Mouse (Mus musculus): ENCODE measurements around the gene Sf3b4. TPM values are rescaled to one million over a fixed set of nuclear protein-coding genes. Genes with fewer than 3 reads are reported as not detected.

Gene Sf3b4
- 10 to 100 TPM; 45.5 to 47.2 TPM for total RNA-seq (2021)

DNA sequence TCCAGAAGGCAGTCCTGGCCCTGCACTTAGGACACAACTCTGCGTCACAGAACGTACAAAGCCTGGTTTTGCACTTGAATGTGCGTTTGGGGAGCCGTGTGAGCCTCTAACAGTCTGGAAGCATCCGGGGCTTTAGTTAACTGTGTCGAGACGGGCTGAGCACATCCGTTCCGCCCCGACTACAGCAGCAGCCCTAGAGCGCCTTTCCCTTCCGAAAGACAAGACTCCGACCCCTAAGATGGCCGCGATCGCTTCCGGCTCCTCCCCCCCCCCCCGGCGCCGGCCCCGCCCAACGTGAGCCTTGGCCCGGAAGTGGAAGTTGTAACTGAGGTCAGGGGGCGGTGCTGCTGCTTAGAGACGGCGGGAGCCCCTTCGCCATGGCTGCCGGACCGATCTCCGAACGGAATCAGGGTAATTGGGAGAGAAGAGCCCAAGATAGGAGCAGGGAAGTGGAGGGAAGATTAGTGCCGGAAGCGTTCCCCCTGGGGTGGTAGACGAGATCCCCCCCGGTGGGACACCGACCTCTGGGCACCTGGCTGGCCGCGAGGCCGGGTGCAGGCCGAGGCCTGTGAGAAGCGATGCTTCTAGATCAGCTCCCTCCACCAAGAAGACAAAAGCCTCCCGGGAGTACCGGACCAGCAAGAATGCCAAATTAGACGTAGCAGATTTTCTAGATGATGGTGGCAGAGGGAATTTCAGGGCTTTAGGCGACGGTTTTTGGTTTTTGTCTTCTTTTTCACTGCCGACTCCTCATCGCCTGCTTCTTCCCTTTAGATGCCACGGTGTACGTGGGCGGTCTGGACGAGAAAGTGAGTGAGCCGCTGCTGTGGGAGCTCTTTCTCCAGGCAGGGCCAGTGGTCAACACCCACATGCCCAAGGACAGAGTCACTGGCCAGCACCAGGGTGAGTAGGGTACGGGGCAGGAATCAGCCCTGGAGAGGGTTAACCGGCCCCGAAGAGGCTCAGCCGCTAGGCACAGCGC is at the start of gene Sf3b4:
Sf3b4 (plus strand) TSS at position 136 of the 982 bp plus-strand sequence.
- intact Hi-C loops (cut with DNase I) = no loop called here

DNA sequence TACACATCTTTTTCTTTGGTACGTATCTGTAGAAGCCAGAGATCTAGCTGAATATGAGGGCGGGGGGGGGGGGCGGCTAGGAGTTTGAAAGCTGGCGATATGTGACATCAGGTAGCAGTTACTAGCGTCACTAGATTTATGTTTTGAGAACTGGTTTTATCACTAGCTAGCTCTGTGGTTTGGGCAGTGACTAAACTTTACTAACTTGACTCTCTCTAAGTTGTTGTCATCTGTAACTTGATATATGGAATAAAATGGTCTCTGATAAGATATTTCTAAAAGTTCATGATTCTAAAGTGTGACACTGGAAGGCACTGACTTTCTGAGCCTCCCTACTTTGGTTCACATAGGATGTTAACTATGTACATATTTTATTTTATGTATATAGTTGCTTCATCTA is 47.9 kb upstream of the Sf3b4 start:
- intact Hi-C loops (cut with DNase I) = no loop called here
- no peak for DNase-seq (ENCODE audit: extremely low spot score in 1 of 2, low spot score in 2 of 2)

More for the DNA sequence above, at the start of gene Sf3b4:
- DNase-seq (ENCODE audit: extremely low spot score in 1 of 2, low spot score in 2 of 2) = peak; percentile 83 to 90

DNA sequence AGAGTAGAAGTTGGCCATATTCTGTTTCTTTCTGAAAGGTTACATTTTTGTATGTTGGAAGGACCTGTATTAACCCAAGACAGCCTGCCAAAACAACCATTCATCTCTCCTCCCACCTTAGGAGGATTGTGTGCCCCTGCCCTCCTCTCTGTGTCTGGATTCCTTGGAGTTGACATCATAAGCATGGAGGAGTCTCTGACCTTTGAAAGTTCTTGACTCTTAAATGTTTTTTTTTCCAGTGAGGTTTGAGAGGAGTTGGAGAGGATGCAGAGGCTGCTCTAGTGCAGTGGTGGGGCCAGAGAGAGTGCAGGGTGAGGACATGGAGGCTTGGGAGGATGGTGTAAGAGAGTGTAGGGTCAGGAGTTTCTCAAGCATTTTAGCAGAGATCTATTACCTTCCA is 44.0 kb upstream of the Sf3b4 start:
- intact Hi-C loops (cut with DNase I) = no loop called here
- no peak for DNase-seq (ENCODE audit: extremely low spot score in 1 of 2, low spot score in 2 of 2)

DNA sequence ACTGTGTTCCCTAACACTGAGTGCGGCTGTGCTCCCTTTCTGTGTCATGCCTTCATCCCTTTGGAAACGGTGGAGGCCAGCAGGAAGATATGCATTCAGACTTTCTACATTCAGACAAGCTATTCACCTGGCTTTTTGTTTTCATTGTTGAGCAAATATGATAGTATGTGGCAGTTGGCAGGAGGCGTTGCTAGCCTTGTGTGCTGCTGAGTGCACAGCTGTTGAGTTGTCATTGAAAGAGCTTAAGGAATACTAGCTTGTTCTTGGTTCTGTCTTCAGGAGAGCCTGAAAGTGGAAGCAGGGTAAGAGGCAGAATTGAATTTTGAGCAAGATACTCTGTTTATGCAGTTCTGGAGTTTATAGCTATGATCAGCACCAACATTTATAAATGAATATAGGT is 39.7 kb upstream of the Sf3b4 start:
- intact Hi-C loops (cut with DNase I) = no loop called here
- no peak for DNase-seq (ENCODE audit: extremely low spot score in 1 of 2, low spot score in 2 of 2)

DNA sequence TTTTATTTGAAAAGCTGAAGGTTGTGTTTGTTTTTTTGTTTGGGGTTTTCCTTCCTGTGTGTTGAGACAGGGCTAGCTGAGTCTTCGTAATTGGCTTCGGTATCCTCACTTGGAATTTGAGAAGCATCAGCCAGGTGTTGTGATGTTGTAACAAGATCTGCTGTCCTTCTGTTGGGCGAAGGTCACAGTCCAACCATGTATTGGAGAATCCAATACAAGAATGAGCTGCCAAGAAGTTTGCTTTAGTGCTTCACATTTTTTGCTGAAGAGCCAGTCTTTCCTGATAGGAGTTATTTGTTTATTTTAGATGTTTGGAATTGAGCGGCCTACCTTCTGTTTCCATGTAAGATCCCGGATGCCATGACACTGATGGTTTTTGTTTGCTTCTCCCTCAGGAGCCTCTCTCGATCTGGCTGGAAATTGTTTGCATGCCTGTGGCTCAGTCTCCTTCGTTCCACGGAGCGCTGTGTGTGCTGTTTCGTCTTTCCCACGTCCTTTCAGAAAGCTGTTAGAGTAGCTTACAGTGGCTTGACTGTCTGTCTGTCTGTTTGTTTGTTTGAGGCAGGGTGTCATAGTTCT is 38.7 kb upstream of the Sf3b4 start:
- intact Hi-C loops (cut with DNase I) = no loop called here
- DNase-seq (ENCODE audit: extremely low spot score in 1 of 2, low spot score in 2 of 2) = no peak

DNA sequence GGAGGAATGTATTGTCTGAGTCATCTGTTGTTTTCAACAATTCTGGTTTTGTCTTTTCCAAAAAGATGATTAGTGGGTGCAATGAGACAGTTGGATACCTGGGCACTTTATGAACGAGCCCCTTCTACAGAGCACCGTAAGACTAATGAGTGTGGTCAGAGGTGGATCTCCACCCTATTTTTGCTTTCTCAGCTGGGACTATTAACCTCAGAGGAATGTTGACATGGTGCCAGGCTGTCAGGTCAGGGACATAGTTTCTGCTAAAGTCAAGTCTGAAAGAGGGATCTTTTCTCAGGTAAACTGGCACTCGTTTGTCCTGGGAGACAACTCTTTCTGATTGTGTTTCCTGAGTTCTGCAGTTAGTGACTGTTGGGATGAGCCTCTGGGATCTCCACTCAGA is 37.1 kb upstream of the Sf3b4 start:
- DNase-seq (ENCODE audit: extremely low spot score in 1 of 2, low spot score in 2 of 2) = no peak
- intact Hi-C loops (cut with DNase I) = loop anchor here (5.0 kb wide), 1 partner anchor 33 kb away; the partner anchor contains the start of gene Otud7b

DNA sequence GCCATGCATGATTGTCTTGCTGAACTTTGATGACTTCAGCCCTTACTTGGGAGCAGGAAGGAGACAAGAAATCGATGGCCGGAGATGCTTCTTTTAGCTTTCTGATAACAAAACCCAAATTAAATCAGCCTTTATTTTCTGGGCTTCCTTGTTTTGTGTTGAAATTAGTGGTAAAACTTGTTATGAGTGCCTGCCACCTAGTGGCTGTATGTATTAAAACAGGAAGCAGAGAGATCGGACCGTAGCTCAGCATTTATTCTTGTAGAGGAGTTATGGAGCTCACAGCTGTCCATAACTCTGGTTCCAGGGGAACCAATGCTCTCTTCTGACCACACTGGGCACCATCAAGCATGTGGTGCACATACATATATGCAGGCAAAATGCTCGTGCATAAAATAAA is 24.2 kb upstream of the Sf3b4 start:
- peak in 1 of 2 experiments; percentile 69 for DNase-seq (ENCODE audit: extremely low spot score in 1 of 2, low spot score in 2 of 2)
- intact Hi-C loops (cut with DNase I) = loop anchor here (5.0 kb wide), 2 partner anchors 66 to 186 kb away; no protein-coding TSS in a partner anchor

DNA sequence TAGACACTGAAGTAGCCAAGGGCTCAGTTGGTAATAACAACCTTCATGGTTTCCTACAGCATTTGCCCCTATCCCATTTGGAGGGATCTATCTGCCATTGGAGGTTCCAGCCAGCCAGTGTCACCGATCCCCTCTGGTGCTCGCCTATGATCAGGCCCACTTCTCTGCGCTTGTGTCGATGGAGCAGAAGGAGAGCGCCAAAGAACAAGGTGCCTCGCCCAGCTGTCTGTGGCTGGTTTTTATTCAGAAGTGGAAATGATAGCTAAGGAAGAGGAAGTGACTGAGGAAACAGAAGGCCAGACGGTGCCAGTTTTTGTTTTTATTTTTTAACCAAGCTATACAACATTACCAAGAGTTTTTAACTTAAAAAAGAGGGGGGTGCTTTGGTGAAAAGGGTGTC is 20.3 kb upstream of the Sf3b4 start:
- intact Hi-C loops (cut with DNase I) = no loop called here
- DNase-seq (ENCODE audit: extremely low spot score in 1 of 2, low spot score in 2 of 2) = no peak

DNA sequence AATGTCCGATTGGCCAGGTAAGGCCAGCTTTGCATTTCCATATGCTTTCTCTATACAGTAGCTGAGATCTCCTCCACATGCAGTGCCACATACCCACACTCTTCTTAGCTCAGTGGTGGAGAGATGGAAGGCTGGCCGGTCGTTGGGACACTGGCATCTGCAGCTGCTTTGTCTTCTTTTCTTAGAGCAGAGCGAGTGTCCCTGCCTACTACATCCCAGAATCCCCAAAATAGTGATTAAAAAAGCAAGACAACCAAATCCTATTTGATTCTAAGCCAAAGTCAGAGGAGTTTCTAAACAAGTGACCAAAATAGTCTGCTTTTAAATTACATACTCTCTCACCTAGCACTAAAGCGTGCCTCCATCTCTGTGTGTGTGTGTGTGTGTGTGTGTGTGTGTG is 19.5 kb upstream of the Sf3b4 start:
- intact Hi-C loops (cut with DNase I) = no loop called here
- no peak for DNase-seq (ENCODE audit: extremely low spot score in 1 of 2, low spot score in 2 of 2)

DNA sequence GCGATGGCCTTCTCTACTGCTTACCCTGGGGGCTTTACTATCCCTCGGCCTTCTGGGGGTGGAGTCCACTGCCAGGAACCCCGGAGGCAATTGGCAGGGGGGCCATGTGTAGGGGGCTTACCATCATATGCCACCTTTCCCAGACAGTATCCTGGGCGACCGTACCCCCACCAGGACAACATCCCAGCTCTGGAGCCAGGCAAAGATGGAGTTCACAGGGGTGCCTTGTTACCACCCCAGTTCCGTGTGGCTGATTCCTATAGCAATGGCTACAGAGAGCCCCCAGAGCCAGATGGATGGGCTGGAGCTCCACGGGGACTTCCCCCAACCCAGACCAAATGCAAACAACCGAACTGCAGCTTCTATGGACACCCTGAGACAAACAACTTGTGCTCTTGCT is 16.6 kb upstream of the Sf3b4 start:
- intact Hi-C loops (cut with DNase I) = no loop called here
- DNase-seq (ENCODE audit: extremely low spot score in 1 of 2, low spot score in 2 of 2) = no peak

DNA sequence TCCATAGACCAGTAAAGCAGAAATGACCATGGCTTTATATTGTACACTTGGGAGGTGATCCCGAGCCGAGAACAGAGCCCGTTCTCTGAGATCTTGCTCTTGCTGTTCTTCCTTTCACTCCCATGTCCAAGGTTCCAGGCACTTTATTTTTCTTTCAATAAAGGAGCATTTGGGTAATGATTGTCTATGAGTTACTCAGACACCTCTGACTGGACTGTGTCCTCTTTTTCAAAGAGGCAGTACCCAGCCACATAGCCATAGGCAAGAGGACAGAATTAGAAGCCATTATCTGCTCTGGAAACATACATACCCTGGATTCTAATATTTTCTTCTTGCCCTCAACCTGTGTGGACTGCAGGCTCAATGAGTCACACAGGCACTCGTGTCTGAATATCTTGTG is 12.3 kb upstream of the Sf3b4 start:
- no peak for DNase-seq (ENCODE audit: extremely low spot score in 1 of 2, low spot score in 2 of 2)
- intact Hi-C loops (cut with DNase I) = no loop called here

DNA sequence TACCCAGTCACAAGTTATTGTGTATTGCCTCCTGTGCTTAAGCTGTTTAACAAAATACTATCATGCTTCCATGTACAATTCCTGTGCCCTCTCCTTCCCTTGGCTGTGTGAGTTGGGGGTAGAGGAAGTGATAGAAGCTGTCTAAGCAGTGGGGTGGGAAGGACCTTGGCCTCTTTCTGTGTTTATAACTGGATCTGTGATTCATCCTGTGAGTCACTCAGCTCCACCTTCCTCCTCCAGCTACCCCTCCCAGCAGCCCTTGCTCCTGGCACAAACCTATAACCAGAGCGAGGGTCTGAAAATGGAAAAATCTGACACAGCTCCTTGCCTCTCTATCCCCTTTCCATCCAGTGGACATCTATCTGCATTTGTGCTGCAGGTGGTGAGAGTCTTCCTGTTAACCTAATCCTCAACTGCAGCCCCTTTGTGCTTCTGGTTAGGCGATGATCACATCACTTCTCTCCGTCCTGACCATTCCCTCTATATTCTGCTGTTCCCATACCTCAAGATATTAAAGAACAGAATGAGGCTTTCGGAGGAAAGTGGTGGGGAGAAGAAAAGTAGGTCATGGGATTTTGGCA is 11.8 kb upstream of the Sf3b4 start:
- intact Hi-C loops (cut with DNase I) = no loop called here
- peak in 1 of 2 experiments; percentile 52 for DNase-seq (ENCODE audit: extremely low spot score in 1 of 2, low spot score in 2 of 2)

DNA sequence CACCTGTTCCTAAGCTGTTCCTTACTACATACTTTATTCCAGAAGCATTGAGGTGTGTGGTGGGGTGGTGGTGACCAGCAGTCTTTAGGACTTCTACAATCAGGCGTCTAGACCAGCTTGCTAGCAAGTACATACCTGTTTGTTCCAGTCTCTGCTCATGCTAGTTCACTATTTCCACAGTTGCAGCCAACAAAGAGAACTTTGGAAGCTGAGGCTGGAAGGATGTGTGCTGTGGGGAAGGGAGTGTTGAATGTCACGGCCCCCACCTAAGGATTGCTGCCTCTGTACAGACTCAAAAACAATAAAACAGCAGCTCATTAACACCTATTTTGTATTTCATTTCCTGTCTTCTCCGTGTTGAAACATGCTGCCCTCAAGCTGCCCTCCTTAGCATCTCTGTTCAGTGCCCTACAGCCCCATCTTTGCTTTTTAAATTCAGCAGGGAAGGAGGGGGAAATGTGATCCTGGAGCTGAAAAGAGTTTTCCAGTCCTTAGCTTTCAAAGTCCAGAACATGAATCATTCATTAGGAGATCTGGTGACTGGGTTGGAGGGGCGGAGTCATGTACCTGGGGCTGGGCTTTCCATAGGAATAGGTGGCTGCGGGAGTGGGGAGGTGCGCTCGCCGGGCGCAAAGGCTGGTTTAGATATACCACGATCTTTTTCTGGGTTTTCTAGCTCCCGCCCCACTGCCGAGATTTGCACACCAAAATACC is 11.2 kb upstream of the Sf3b4 start:
- DNase-seq (ENCODE audit: extremely low spot score in 1 of 2, low spot score in 2 of 2) = peak in 1 of 2 experiments; percentile 66
- intact Hi-C loops (cut with DNase I) = no loop called here

DNA sequence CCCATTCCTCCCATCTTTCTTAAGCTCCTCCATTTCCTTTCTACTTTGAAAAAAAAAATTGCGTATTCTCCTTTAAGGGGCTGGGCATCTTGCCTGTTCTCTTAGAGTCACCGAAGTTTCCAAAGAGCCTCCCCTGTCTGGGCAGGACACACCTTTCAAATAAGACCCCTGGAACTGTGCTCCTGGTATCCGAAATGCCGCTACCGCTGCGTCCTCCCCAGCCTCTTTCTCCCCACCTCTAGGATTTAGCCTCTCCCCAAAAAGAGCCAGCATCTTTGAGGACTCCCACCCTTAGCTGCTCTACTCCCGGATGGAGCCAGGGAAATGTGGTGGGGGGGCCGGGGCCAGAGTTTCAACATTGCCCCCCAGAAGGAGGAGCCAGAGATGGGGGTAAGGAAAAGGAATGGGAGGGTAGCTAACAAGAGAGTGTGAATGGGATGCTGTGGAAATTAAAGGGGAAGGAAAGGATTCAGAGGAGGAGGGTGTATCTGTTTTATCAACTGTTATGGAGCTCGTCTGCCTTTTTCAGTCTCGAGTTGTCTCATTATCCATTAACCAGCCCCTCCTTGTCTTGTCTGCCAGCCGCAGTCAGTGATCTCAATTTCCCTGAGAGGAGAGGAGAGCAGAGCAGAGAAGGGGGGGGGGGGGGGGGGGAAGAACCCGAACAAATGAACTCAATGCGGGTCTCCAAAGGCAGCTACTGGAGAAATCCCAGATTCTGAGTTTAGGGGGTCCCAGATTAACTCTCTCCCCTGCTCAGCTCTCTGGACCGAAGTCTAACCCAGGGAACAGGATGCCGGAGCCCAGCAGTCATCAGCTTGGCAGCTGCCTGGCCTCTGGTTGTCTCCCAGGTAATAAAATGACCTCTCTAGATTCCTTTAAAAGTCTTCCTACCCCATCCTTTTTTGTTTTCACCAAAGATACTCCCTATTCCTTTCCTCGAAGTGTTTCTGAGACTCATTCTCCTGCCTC is 10.0 kb upstream of the Sf3b4 start, which contains the start of gene Mtmr11:
Mtmr11 (plus strand) TSS at position 136 of the 972 bp plus-strand sequence.
- intact Hi-C loops (cut with DNase I) = no loop called here
- DNase-seq (ENCODE audit: extremely low spot score in 1 of 2, low spot score in 2 of 2) = peak in 1 of 2 experiments; percentile 47

DNA sequence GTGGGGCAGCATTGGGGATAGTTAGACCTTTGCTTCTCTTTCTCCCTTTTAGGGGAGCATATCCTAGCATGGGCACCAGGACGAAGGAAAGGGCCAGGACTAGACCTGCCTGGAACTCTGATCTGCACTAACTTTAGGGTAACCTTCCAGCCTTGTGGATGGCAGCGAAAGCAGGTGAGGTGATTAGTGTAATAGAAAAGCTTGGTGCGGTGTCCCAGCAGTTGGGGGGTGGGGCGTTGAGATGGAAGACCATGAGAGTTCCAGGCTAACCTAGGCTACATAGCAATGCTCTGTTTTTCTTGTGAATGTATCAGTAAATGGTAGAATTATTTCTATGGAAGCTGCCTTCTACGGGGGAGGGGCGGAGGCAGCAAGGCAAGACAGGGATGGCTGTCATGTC is 9.1 kb upstream of the Sf3b4 start:
- DNase-seq (ENCODE audit: extremely low spot score in 1 of 2, low spot score in 2 of 2) = peak in 1 of 2 experiments; percentile 22
- intact Hi-C loops (cut with DNase I) = no loop called here

DNA sequence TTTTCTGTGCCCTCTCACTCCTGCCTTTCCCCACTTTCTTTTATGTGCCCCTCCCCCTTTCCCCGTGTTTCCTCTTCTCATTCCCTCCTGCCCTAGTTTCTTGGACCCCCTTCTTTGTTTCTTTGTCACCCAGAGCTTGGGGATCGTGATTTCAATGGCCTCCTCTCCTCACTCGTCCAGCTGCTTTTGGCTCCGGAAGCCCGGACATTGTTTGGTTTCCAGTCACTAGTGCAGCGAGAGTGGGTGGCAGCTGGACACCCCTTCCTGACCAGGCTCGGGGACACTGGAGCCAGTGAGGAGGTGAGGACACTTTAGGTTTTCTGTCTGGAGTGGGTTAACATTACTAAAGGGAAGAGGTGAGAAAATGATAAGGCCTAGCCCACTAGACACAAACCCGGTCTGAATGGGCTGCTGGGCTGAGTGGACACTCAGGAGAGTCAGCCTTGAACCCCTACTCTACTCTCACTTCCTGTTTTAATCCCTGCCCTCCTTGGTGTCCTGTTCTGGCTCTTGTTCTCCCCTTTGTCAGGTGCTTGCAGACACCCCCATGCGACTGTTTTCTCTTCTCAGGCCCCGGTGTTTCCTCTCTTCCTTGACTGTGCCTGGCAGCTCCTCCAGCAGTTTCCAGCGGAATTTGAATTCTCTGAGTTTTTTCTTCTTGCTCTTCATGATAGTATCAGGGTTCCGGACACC is 3.5 kb upstream of the Sf3b4 start:
- no peak for DNase-seq (ENCODE audit: extremely low spot score in 1 of 2, low spot score in 2 of 2)
- intact Hi-C loops (cut with DNase I) = no loop called here

DNA sequence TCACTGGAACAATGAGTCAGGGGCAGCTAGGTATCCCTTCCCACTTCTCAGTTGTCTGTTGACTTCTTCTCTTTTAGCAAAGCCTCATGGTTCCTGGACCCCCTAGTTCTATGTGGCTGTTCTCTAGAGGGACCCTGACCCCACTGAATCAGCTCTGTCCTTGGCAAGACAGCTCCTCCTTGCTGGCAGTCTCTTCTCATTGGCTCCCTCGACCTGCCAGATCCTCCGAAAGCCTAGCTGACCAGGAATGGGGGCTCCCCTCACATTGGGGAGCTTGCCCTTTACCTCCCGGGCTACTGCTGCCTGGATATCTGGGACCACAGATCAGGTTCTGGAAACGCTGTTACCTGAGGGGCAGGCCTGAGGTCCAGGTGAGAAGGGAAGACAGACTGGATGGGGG is 1.9 kb upstream of the Sf3b4 start:
- no peak for DNase-seq (ENCODE audit: extremely low spot score in 1 of 2, low spot score in 2 of 2)
- intact Hi-C loops (cut with DNase I) = no loop called here

Data from left cerebral cortex, postnatal 10 days (tissue).